Mouse (Mus musculus): ENCODE measurements around the gene Drc1.
A peak's percentile ranks its signal among the peaks of the same experiment; 100 is the strongest.

The Drc1 gene

GRCm38 (mm10) chr5:30281291-30281732 lies at the start of gene Drc1:
Gene Drc1, plus strand, starts transcription at chr5:30281388.
- DNase-seq (ENCODE audit: low read depth, low spot score): no peak

- DNase-seq (ENCODE audit: low read depth, low spot score): no peak
Measured at GRCm38 (mm10) chr5:30231891-30232270, 49.3 kb upstream of the Drc1 start.

GRCm38 (mm10) chr5:30232271-30232971 lies 48.8 kb upstream of the Drc1 start, which contains the start of gene Selenoi:
Gene Selenoi, plus strand, starts transcription at chr5:30232581.
- peak; percentile 99 for DNase-seq (ENCODE audit: low read depth, low spot score)

- DNase-seq (ENCODE audit: low read depth, low spot score): peak; percentile 70
Measured at GRCm38 (mm10) chr5:30233042-30233441, 48.1 kb upstream of the Drc1 start.

GRCm38 (mm10) chr5:30233979-30234378 lies 47.2 kb upstream of the Drc1 start:
- no peak for DNase-seq (ENCODE audit: low read depth, low spot score)

- no peak for DNase-seq (ENCODE audit: low read depth, low spot score)
Measured at GRCm38 (mm10) chr5:30235641-30236126, 45.5 kb upstream of the Drc1 start.

- DNase-seq (ENCODE audit: low read depth, low spot score): no peak
Measured at GRCm38 (mm10) chr5:30238533-30238932, 42.7 kb upstream of the Drc1 start.

- no peak for DNase-seq (ENCODE audit: low read depth, low spot score)
Measured at GRCm38 (mm10) chr5:30240552-30240951, 40.6 kb upstream of the Drc1 start.

GRCm38 (mm10) chr5:30242410-30242809 lies 38.8 kb upstream of the Drc1 start:
- no peak for DNase-seq (ENCODE audit: low read depth, low spot score)

- peak; percentile 38 for DNase-seq (ENCODE audit: low read depth, low spot score)
Measured at GRCm38 (mm10) chr5:30243741-30244140, 37.4 kb upstream of the Drc1 start.

GRCm38 (mm10) chr5:30245861-30246416 lies 35.2 kb upstream of the Drc1 start:
- no peak for DNase-seq (ENCODE audit: low read depth, low spot score)

GRCm38 (mm10) chr5:30247666-30248065 lies 33.5 kb upstream of the Drc1 start:
- peak; percentile 50 for DNase-seq (ENCODE audit: low read depth, low spot score)

GRCm38 (mm10) chr5:30255567-30256354 lies 25.4 kb upstream of the Drc1 start:
- no peak for DNase-seq (ENCODE audit: low read depth, low spot score)

GRCm38 (mm10) chr5:30258776-30259175 lies 22.4 kb upstream of the Drc1 start:
- no peak for DNase-seq (ENCODE audit: low read depth, low spot score)

GRCm38 (mm10) chr5:30270571-30271190 lies 10.5 kb upstream of the Drc1 start:
- DNase-seq (ENCODE audit: low read depth, low spot score): no peak

GRCm38 (mm10) chr5:30271599-30272281 lies 9.4 kb upstream of the Drc1 start:
- DNase-seq (ENCODE audit: low read depth, low spot score): no peak

GRCm38 (mm10) chr5:30276361-30276760 lies 4.8 kb upstream of the Drc1 start:
- no peak for DNase-seq (ENCODE audit: low read depth, low spot score)

GRCm38 (mm10) chr5:30278952-30279351 lies 2.2 kb upstream of the Drc1 start:
- DNase-seq (ENCODE audit: low read depth, low spot score): no peak

- no peak for DNase-seq (ENCODE audit: low read depth, low spot score)
Measured at GRCm38 (mm10) chr5:30279446-30279845, 1.7 kb upstream of the Drc1 start.

GRCm38 (mm10) chr5:30280864-30281263 lies 324 bp upstream of the Drc1 start:
- no peak for DNase-seq (ENCODE audit: low read depth, low spot score)

All from A20 (cell line).